Mouse (Mus musculus): Measurements from ENCODE around the gene Tmprss5. TPM values are rescaled to one million over a fixed set of nuclear protein-coding genes. Genes with fewer than 3 reads are reported as not detected.

Tmprss5 gene
- polyA plus RNA-seq, 3 experiments from 2014 or later, result not detected

Other genes starting within 250 kb of the Tmprss5 start
- not detected for gene Zbtb16, start 245.0 kb upstream of the Tmprss5 start, polyA plus RNA-seq (2017; shearing (Covaris generic))
- gene Htr3a, start 170.2 kb upstream of the Tmprss5 start, polyA plus RNA-seq (2017; shearing (Covaris generic)), result not detected
- not detected for gene Htr3b, start 116.3 kb upstream of the Tmprss5 start, polyA plus RNA-seq (2017; shearing (Covaris generic))
- gene Usp28, start 95.9 kb upstream of the Tmprss5 start, polyA plus RNA-seq (2017; shearing (Covaris generic)), result 10 to 100 TPM; 23.7 to 41.2 (median 37.0) TPM
- gene Zw10, start 25.6 kb upstream of the Tmprss5 start, polyA plus RNA-seq (2017; shearing (Covaris generic)), result 10 to 100 TPM; 36.4 to 49.9 (median 44.9) TPM
- gene Gm4894, start 169.3 kb downstream of the Tmprss5 start, polyA plus RNA-seq (2017; shearing (Covaris generic)), result not detected